In genomic region chr3:53457750-53458149, GRCm38 (mm10) we compare ENCODE assay signal across 35 mouse cellular contexts. TPM values are rescaled to one million over a fixed set of nuclear protein-coding genes. Genes with fewer than 3 reads are reported as not detected.
"Had no signal": no experiment of that assay in that cellular context is flagged by ENCODE, and none has a peak within 500 bp of the region (broad histone marks: within the 10 kb centered on the region; RNA-seq: fewer than 3 reads in every experiment).

No protein-coding gene starts in this region.

- H3K9me3 ChIP-seq: heart, embryonic 12.5 days; hindbrain, embryonic 10.5 days; hindbrain, embryonic 12.5 days; kidney, embryonic 15.5 days; limb, embryonic 13.5 days; limb, embryonic 15.5 days; liver, embryonic 12.5 days had no signal

- DNase-seq: gastrocnemius, postnatal 14 days; gastrocnemius, postnatal 36 days; heart, adult 11 months; heart, adult 2 months; heart, postnatal 10 days; heart, postnatal 4 days; kidney, adult 11 months; kidney, adult 2 months; kidney, adult 9 months; kidney, postnatal 14 days; kidney, postnatal 36 days; layer of hippocampus, adult 9-11 months; layer of hippocampus, postnatal 36 days; left cerebral cortex, postnatal 4 days had no signal

- ATAC-seq: hindbrain, embryonic 16.5 days; liver, embryonic 12.5 days had no signal

- H3K4me3 ChIP-seq: heart, adult 2 months; heart, embryonic 12.5 days; hindbrain, embryonic 10.5 days; hindbrain, embryonic 12.5 days; kidney, embryonic 15.5 days; limb, embryonic 13.5 days; limb, embryonic 15.5 days; liver, embryonic 12.5 days had no signal

- H3K4me2 ChIP-seq: heart, embryonic 12.5 days; hindbrain, embryonic 12.5 days; hindbrain, embryonic 14.5 days; kidney, embryonic 15.5 days; limb, embryonic 13.5 days; limb, embryonic 15.5 days; liver, embryonic 12.5 days had no signal

- H3K27ac ChIP-seq: heart, adult 2 months; hindbrain, embryonic 10.5 days; hindbrain, embryonic 12.5 days; hindbrain, embryonic 14.5 days; kidney, embryonic 15.5 days; kidney, postnatal 0 days; limb, embryonic 13.5 days; limb, embryonic 15.5 days; liver, embryonic 12.5 days; liver, embryonic 14.5 days had no signal

- H3K27me3 ChIP-seq: heart, embryonic 12.5 days; hindbrain, embryonic 12.5 days; kidney, embryonic 15.5 days; limb, embryonic 13.5 days; limb, embryonic 15.5 days; liver, embryonic 12.5 days had no signal

- H3K9ac ChIP-seq: heart, embryonic 12.5 days; hindbrain, embryonic 12.5 days; hindbrain, embryonic 14.5 days; kidney, embryonic 15.5 days; limb, embryonic 13.5 days; limb, embryonic 15.5 days; liver, embryonic 12.5 days; liver, embryonic 14.5 days had no signal

RNA-seq across cellular contexts. Expression of gene Stoml3, which starts 30.7 kb away (rescaled TPM):
- total RNA-seq: gastrocnemius, adult 18-20 months; gastrocnemius, adult 8-10 months; gastrocnemius, postnatal 14 days; gastrocnemius, postnatal 36 days; heart, adult 2 months; heart, postnatal 10 days; heart, postnatal 25 days; heart, postnatal 4 days; left cerebral cortex, adult 18-20 months; left cerebral cortex, postnatal 4 days; liver, adult 2 months had no signal
- polyA plus RNA-seq: heart, adult 2 months; heart, embryonic 12.5 days; heart, embryonic 16.5 days; hindbrain, embryonic 10.5 days; hindbrain, embryonic 12.5 days; hindbrain, embryonic 14.5 days; hindbrain, embryonic 16.5 days; intestine, embryonic 14.5 days; kidney, postnatal 0 days; large intestine, adult 2 months; limb, embryonic 11.5 days; liver, adult 2 months; liver, embryonic 12.5 days; liver, embryonic 14.5 days; liver, embryonic 16.5 days had no signal
